Mouse (Mus musculus): ENCODE data around the gene Chodl.

Chodl gene

GRCm38 (mm10) chr16:78930382-78931286 is at the start of gene Chodl:
Chodl (plus strand) TSS chr16:78930948.
- DNase-seq (ENCODE audit: low spot score): no peak

- no peak for DNase-seq (ENCODE audit: low spot score)
These were observed 8.1 kb upstream of the Chodl start for GRCm38 (mm10) chr16:78922644-78923043.

- no peak for DNase-seq (ENCODE audit: low spot score)
These were observed 708 bp downstream of the Chodl start for GRCm38 (mm10) chr16:78931287-78932025.

- DNase-seq (ENCODE audit: low spot score): no peak
These were observed 3.5 kb downstream of the Chodl start for GRCm38 (mm10) chr16:78934298-78934697.

GRCm38 (mm10) chr16:78937755-78938154 is 7.0 kb downstream of the Chodl start:
- no peak for DNase-seq (ENCODE audit: low spot score)

- no peak for DNase-seq (ENCODE audit: low spot score)
These were observed 19.6 kb downstream of the Chodl start for GRCm38 (mm10) chr16:78950359-78950758.

- DNase-seq (ENCODE audit: low spot score): no peak
These were observed 26.7 kb downstream of the Chodl start for GRCm38 (mm10) chr16:78957434-78957833.

GRCm38 (mm10) chr16:78969091-78969731 is 38.5 kb downstream of the Chodl start:
- DNase-seq (ENCODE audit: low spot score): no peak

GRCm38 (mm10) chr16:78974099-78974498 is 43.4 kb downstream of the Chodl start:
- no peak for DNase-seq (ENCODE audit: low spot score)

GRCm38 (mm10) chr16:78976384-78976783 is 45.6 kb downstream of the Chodl start:
- no peak for DNase-seq (ENCODE audit: low spot score)

All from layer of hippocampus, adult 11-12 months (tissue).